In genomic region chr19:46041933-46042475, GRCm38 (mm10) we compare ENCODE assay signal across 8 mouse cellular contexts. TPM values are rescaled to one million over a fixed set of nuclear protein-coding genes. Genes with fewer than 3 reads are reported as not detected.
DNase-seq lines count a peak whose midpoint lies in the region; ATAC-seq and TF ChIP-seq lines count a peak whose summit lies in the region.

No protein-coding gene starts in this region.

- no peak for TF ChIP-seq EP300 in heart, postnatal 0 days (IDR thresholded peaks at IDR 0.05; ENCODE audit: low read depth)
- TF ChIP-seq EP300 in liver, postnatal 0 days (IDR thresholded peaks at IDR 0.05; ENCODE audit: low read depth), result no peak

- DNase-seq in 3T3-L1 (ENCODE audit: low read depth, low spot score), result peak; percentile 81
- DNase-seq in adrenal gland, postnatal 25 days, result peak; percentile 91
- DNase-seq in heart, postnatal 0 days (ENCODE audit: low spot score), result peak; percentile 91
- DNase-seq in kidney, postnatal 36 days, result peak; percentile 93 to 97
- peak; percentile 88 for DNase-seq in liver, postnatal 0 days
- DNase-seq in thymus, postnatal 14 days, result peak; percentile 75

- peak; percentile 49 for ATAC-seq in heart, postnatal 0 days (ENCODE audit: insufficient read depth, low read depth)
- ATAC-seq in liver, postnatal 0 days, result peak; percentile 31
- no peak for ATAC-seq in neural tube, embryonic 15.5 days (ENCODE audit: low FRiP score)

- H3K4me1 ChIP-seq in embryonic fibroblast, embryonic 13.5 days (ENCODE audit: control insufficient read depth, insufficient read depth, low read length), result peaks cover 7% of the 10 kb centered on the region; the same call in 1 of the 2 replicates
- peaks cover 68% of the 10 kb centered on the region for H3K4me1 ChIP-seq in heart, postnatal 0 days (ENCODE audit: control insufficient read depth, insufficient read depth)
- H3K4me1 ChIP-seq in liver, postnatal 0 days (ENCODE audit: insufficient read depth), result peaks cover 69% of the 10 kb centered on the region
- H3K4me1 ChIP-seq in neural tube, embryonic 15.5 days, result peaks cover 82% of the 10 kb centered on the region

- no peak for TF ChIP-seq CTCF in embryonic fibroblast, embryonic 13.5 days (IDR thresholded peaks at IDR 0.05; ENCODE audit: borderline replicate concordance, insufficient read depth, low read length)
- no peak for TF ChIP-seq CTCF in heart, postnatal 0 days (IDR thresholded peaks at IDR 0.05; ENCODE audit: low read depth)
- TF ChIP-seq CTCF in liver, postnatal 0 days (IDR thresholded peaks at IDR 0.05; ENCODE audit: low read depth), result no peak

- no peaks in the 10 kb centered on the region for H3K27me3 ChIP-seq in heart, postnatal 0 days (ENCODE audit: control insufficient read depth, insufficient read depth, low read length)
- H3K27me3 ChIP-seq in liver, postnatal 0 days (ENCODE audit: insufficient read depth, low read length), result no peaks in the 10 kb centered on the region
- no peaks in the 10 kb centered on the region for H3K27me3 ChIP-seq in neural tube, embryonic 15.5 days (replicated peaks)

- no peaks in the 10 kb centered on the region for H3K36me3 ChIP-seq in heart, postnatal 0 days (replicated peaks; ENCODE audit: control insufficient read depth, insufficient read depth, low read length)
- H3K36me3 ChIP-seq in liver, postnatal 0 days (replicated peaks; ENCODE audit: insufficient read depth, low read length), result no peaks in the 10 kb centered on the region
- no peaks in the 10 kb centered on the region for H3K36me3 ChIP-seq in neural tube, embryonic 15.5 days

- H3K4me3 ChIP-seq in embryonic fibroblast, embryonic 13.5 days (ENCODE audit: insufficient read depth, low read length), result peak overlapping the region; percentile 2
- H3K4me3 ChIP-seq in heart, postnatal 0 days (ENCODE audit: low read depth, low read length), result peak overlapping the region; percentile 98
- peak overlapping the region; percentile 30 for H3K4me3 ChIP-seq in liver, postnatal 0 days (ENCODE audit: low read depth, low read length)
- H3K4me3 ChIP-seq in neural tube, embryonic 15.5 days (replicated peaks), result peak overlapping the region; percentile 97

- peak overlapping the region; percentile 84 for H3K27ac ChIP-seq in embryonic fibroblast, embryonic 13.5 days (ENCODE audit: insufficient read depth, low read length)
- peak overlapping the region; percentile 99 for H3K27ac ChIP-seq in heart, postnatal 0 days (ENCODE audit: low read depth)
- H3K27ac ChIP-seq in liver, postnatal 0 days (ENCODE audit: low read depth), result peak overlapping the region; percentile 77
- H3K27ac ChIP-seq in neural tube, embryonic 15.5 days (replicated peaks), result peak overlapping the region; percentile 99

- H3K9me3 ChIP-seq in heart, postnatal 0 days (replicated peaks; ENCODE audit: control insufficient read depth, low read length), result no peaks in the 10 kb centered on the region
- no peaks in the 10 kb centered on the region for H3K9me3 ChIP-seq in liver, postnatal 0 days (ENCODE audit: low read length)
- no peaks in the 10 kb centered on the region for H3K9me3 ChIP-seq in neural tube, embryonic 15.5 days (replicated peaks)

- H3K4me2 ChIP-seq in heart, postnatal 0 days (ENCODE audit: low read depth, low read length), result peak overlapping the region; percentile 96
- peak overlapping the region; percentile 95 for H3K4me2 ChIP-seq in liver, postnatal 0 days (ENCODE audit: low read depth, low read length)
- peak overlapping the region; percentile 92 for H3K4me2 ChIP-seq in neural tube, embryonic 15.5 days

- H3K9ac ChIP-seq in heart, postnatal 0 days (replicated peaks; ENCODE audit: low read depth, low read length), result peak overlapping the region; percentile 54
- H3K9ac ChIP-seq in liver, postnatal 0 days (replicated peaks), result peak overlapping the region; percentile 47
- peak overlapping the region; percentile 96 for H3K9ac ChIP-seq in neural tube, embryonic 15.5 days (replicated peaks)

- TF ChIP-seq POLR2A in embryonic fibroblast, embryonic 13.5 days (IDR thresholded peaks at IDR 0.05; ENCODE audit: low read depth, low read length), result no peak

- WGBS in heart, postnatal 0 days, result 3% methylated on average over 13 of the region's 14 CpGs
- WGBS in liver, postnatal 0 days (ENCODE audit: insufficient replicate concordance), result 4% methylated on average over 10 of the region's 14 CpGs
- WGBS in neural tube, embryonic 15.5 days, result 0% methylated on average over 11 of the region's 14 CpGs

RNA-seq across cellular contexts. Expression of gene Pprc1, which starts 2.7 kb away (rescaled TPM):
- 25.7 and 32.7 TPM in 2 replicates for total RNA-seq in adrenal gland, postnatal 25 days (2021)
- polyA plus RNA-seq in embryonic fibroblast, embryonic 13.5 days (2011; ENCODE audit: insufficient read length, low read depth, missing spikeins), result 46.9 and 58.0 TPM in 2 replicates
- 6.3 and 6.8 TPM in 2 replicates for total RNA-seq in heart, postnatal 0 days (2014; rRNA removed; ENCODE audit: low replicate concordance)
- 5.1 and 6.5 TPM in 2 replicates for polyA plus RNA-seq in heart, postnatal 0 days (2015; fragmentation: Nextera tagmentation; extraction: Ambion mirVana)
- 7.7 and 8.1 TPM in 2 replicates for polyA plus RNA-seq in liver, postnatal 0 days (2015; fragmentation: Nextera tagmentation; extraction: Ambion mirVana)
- polyA plus RNA-seq in neural tube, embryonic 15.5 days (2015; fragmentation: Nextera tagmentation; extraction: Ambion mirVana), result 16.1 and 24.0 TPM in 2 replicates

RNA-seq across cellular contexts. Expression of gene Ldb1, which starts 3.0 kb away (rescaled TPM):
- 76.2 and 94.9 TPM in 2 replicates for total RNA-seq in adrenal gland, postnatal 25 days (2021)
- 116 and 124 TPM in 2 replicates for polyA plus RNA-seq in embryonic fibroblast, embryonic 13.5 days (2011; ENCODE audit: insufficient read length, low read depth, missing spikeins)
- total RNA-seq in heart, postnatal 0 days (2014; rRNA removed; ENCODE audit: low replicate concordance), result 72.3 and 79.3 TPM in 2 replicates
- 52.1 and 59.3 TPM in 2 replicates for polyA plus RNA-seq in heart, postnatal 0 days (2015; fragmentation: Nextera tagmentation; extraction: Ambion mirVana)
- 32.3 and 34.4 TPM in 2 replicates for polyA plus RNA-seq in liver, postnatal 0 days (2015; fragmentation: Nextera tagmentation; extraction: Ambion mirVana)
- 93.4 and 93.9 TPM in 2 replicates for polyA plus RNA-seq in neural tube, embryonic 15.5 days (2015; fragmentation: Nextera tagmentation; extraction: Ambion mirVana)

RNA-seq across cellular contexts. Expression of gene Nolc1, which starts 33.7 kb away (rescaled TPM):
- 43.4 and 54.5 TPM in 2 replicates for total RNA-seq in adrenal gland, postnatal 25 days (2021)
- 56.2 and 57.1 TPM in 2 replicates for polyA plus RNA-seq in embryonic fibroblast, embryonic 13.5 days (2011; ENCODE audit: insufficient read length, low read depth, missing spikeins)
- total RNA-seq in heart, postnatal 0 days (2014; rRNA removed; ENCODE audit: low replicate concordance), result 11.0 and 19.7 TPM in 2 replicates
- polyA plus RNA-seq in heart, postnatal 0 days (2015; fragmentation: Nextera tagmentation; extraction: Ambion mirVana), result 22.7 and 28.1 TPM in 2 replicates
- 23.1 and 26.9 TPM in 2 replicates for polyA plus RNA-seq in liver, postnatal 0 days (2015; fragmentation: Nextera tagmentation; extraction: Ambion mirVana)
- polyA plus RNA-seq in neural tube, embryonic 15.5 days (2015; fragmentation: Nextera tagmentation; extraction: Ambion mirVana), result 59.4 and 67.9 TPM in 2 replicates

RNA-seq across cellular contexts. Expression of gene Hps6, which starts 38.7 kb away (rescaled TPM):
- 19.9 and 26.3 TPM in 2 replicates for total RNA-seq in adrenal gland, postnatal 25 days (2021)
- 4.7 and 5.4 TPM in 2 replicates for polyA plus RNA-seq in embryonic fibroblast, embryonic 13.5 days (2011; ENCODE audit: insufficient read length, low read depth, missing spikeins)
- 9.7 and 12.1 TPM in 2 replicates for total RNA-seq in heart, postnatal 0 days (2014; rRNA removed; ENCODE audit: low replicate concordance)
- 5.6 and 6.3 TPM in 2 replicates for polyA plus RNA-seq in heart, postnatal 0 days (2015; fragmentation: Nextera tagmentation; extraction: Ambion mirVana)
- 2.0 and 2.2 TPM in 2 replicates for polyA plus RNA-seq in liver, postnatal 0 days (2015; fragmentation: Nextera tagmentation; extraction: Ambion mirVana)
- 5.4 and 7.8 TPM in 2 replicates for polyA plus RNA-seq in neural tube, embryonic 15.5 days (2015; fragmentation: Nextera tagmentation; extraction: Ambion mirVana)

RNA-seq across cellular contexts. Expression of gene Armh3, which starts 43.7 kb away (rescaled TPM):
- 16.9 and 19.7 TPM in 2 replicates for total RNA-seq in adrenal gland, postnatal 25 days (2021)
- polyA plus RNA-seq in embryonic fibroblast, embryonic 13.5 days (2011; ENCODE audit: insufficient read length, low read depth, missing spikeins), result 10.5 and 15.3 TPM in 2 replicates
- 7.0 and 11.4 TPM in 2 replicates for total RNA-seq in heart, postnatal 0 days (2014; rRNA removed; ENCODE audit: low replicate concordance)
- polyA plus RNA-seq in heart, postnatal 0 days (2015; fragmentation: Nextera tagmentation; extraction: Ambion mirVana), result 10.4 and 11.1 TPM in 2 replicates
- polyA plus RNA-seq in liver, postnatal 0 days (2015; fragmentation: Nextera tagmentation; extraction: Ambion mirVana), result 3.1 and 3.5 TPM in 2 replicates
- polyA plus RNA-seq in neural tube, embryonic 15.5 days (2015; fragmentation: Nextera tagmentation; extraction: Ambion mirVana), result 20.5 and 21.3 TPM in 2 replicates

Comparison
In these comparisons a context has a peak if more than half of its experiments do, and no peak if none do; other contexts are left out.
1. H3K4me3 ChIP-seq: peak in every context shown above with its lines; median percentile 98 in heart, postnatal 0 days; 97 in neural tube, embryonic 15.5 days; 30 in liver, postnatal 0 days; 2 in embryonic fibroblast, embryonic 13.5 days.